Mouse (Mus musculus) spleen, adult 2 months (tissue): Measurements from ENCODE around the gene Gm6993.

Experiments used
- CTCF ChIP-seq: fragments of 200-500 bp; IDR thresholded peaks from 2 replicates; pipeline ENCODE4 v1.5.1; 2011; ENCODE audit warnings: mild to moderate bottlenecking, inconsistent platforms; ENCODE audit not compliant: insufficient read depth, insufficient read length, insufficient replicate concordance; ENCODE audit errors: extremely low read depth
- POLR2A ChIP-seq: fragments of 200-500 bp; IDR thresholded peaks from 2 replicates; pipeline ENCODE4 v1.6.1; 2011; ENCODE audit warnings: low read depth, low read length, inconsistent platforms

GRCm38 (mm10) chr12:31269020-31269597 lies 28.5 kb downstream of the Gm6993 start:
- TF ChIP-seq CTCF (no peak), POLR2A (no peak)
